14 mouse cellular contexts compared by ENCODE assay signal in the genomic region with DNA sequence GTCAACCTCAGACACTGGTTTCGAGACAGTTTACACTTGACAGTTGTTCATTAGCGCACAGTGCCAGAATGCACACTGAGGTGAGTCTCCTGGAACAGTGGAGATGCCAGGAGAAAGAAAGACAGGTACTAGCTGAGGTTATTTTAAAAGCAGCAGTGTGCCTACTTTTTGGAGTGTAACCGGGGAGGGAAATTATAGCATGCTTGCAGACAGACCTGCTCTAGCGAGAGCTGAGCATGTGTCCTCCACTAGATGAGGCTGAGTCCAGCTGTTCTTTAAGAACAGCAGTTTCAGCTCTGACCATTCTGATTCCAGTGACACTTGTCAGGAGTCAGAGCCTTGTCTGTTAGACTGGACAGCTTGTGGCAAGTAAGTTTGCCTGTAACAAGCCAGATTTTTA. TPM values are rescaled to one million over a fixed set of nuclear protein-coding genes. Genes with fewer than 3 reads are reported as not detected.
DNase-seq lines count a peak whose midpoint lies in the region; ATAC-seq and TF ChIP-seq lines count a peak whose summit lies in the region.
"Had no signal": no experiment of that assay in that cellular context is flagged by ENCODE, and none has a peak within 500 bp of the region (broad histone marks: within the 10 kb centered on the region; RNA-seq: fewer than 3 reads in every experiment).

No protein-coding gene starts in this region.

- H3K4me2 ChIP-seq in heart, embryonic 13.5 days = peak overlapping the region; percentile 80
- peak overlapping the region; percentile 77 for H3K4me2 ChIP-seq in lung, postnatal 0 days (replicated peaks; ENCODE audit: low read depth, low read length)
- peak overlapping the region; percentile 90; the same call in 1 of the 2 replicates for H3K4me2 ChIP-seq in intestine, postnatal 0 days (replicated peaks; ENCODE audit: low read depth)
- H3K4me2 ChIP-seq: liver, embryonic 13.5 days had no signal

- TF ChIP-seq CTCF in lung, postnatal 0 days (IDR thresholded peaks at IDR 0.05) = no peak
- TF ChIP-seq CTCF in intestine, postnatal 0 days (IDR thresholded peaks at IDR 0.05; ENCODE audit: low read depth) = no peak

- H3K4me1 ChIP-seq in heart, embryonic 13.5 days = peaks cover 47% of the 10 kb centered on the region
- peaks cover 12% of the 10 kb centered on the region for H3K4me1 ChIP-seq in lung, postnatal 0 days (ENCODE audit: insufficient read depth, low read depth, low read length)
- no peaks in the 10 kb centered on the region for H3K4me1 ChIP-seq in intestine, postnatal 0 days (replicated peaks; ENCODE audit: control insufficient read depth, insufficient read depth, low read length)
- H3K4me1 ChIP-seq: liver, embryonic 13.5 days had no signal

- intact Hi-C loops in heart, postnatal 14 days (cut with DNase I) = loop anchor here (2.0 to 10.0 kb wide), 2 partner anchors 23 to 283 kb away; no protein-coding TSS in a partner anchor

- no peak for DNase-seq in heart, postnatal 14 days
- DNase-seq in lung, postnatal 0 days (ENCODE audit: low spot score) = peak; percentile 7
- DNase-seq in lung, postnatal 4 days = no peak
- DNase-seq in layer of hippocampus, postnatal 14 days (ENCODE audit: low spot score in 2 of 2) = no peak
- DNase-seq: adrenal gland, adult 8-10 months; gastrocnemius, postnatal 10 days; liver, embryonic 13.5 days; midbrain, embryonic 14.5 days; right cerebral cortex, postnatal 4 days had no signal

- H3K9ac ChIP-seq in heart, embryonic 13.5 days = peak overlapping the region; percentile 97
- no peak overlapping the region for H3K9ac ChIP-seq in lung, postnatal 0 days (replicated peaks; ENCODE audit: low read depth)
- H3K9ac ChIP-seq in intestine, postnatal 0 days (ENCODE audit: low read depth, low read length) = no peak overlapping the region
- H3K9ac ChIP-seq: liver, embryonic 13.5 days; neural tube, embryonic 15.5 days had no signal

- H3K4me3 ChIP-seq in heart, embryonic 13.5 days = peak overlapping the region; percentile 86
- peak overlapping the region; percentile 24; the same call in 1 of the 2 replicates for H3K4me3 ChIP-seq in lung, postnatal 0 days (ENCODE audit: low read depth, low read length)
- peak overlapping the region; percentile 71; the same call in 1 of the 2 replicates for H3K4me3 ChIP-seq in intestine, postnatal 0 days (ENCODE audit: low read depth, low read length)
- H3K4me3 ChIP-seq: liver, embryonic 13.5 days; neural tube, embryonic 15.5 days had no signal

- peak overlapping the region; percentile 99 for H3K27ac ChIP-seq in heart, embryonic 13.5 days (replicated peaks)
- no peak overlapping the region for H3K27ac ChIP-seq in lung, postnatal 0 days (ENCODE audit: low read length)
- H3K27ac ChIP-seq in intestine, postnatal 0 days (ENCODE audit: low read depth, low read length) = no peak overlapping the region
- H3K27ac ChIP-seq: liver, embryonic 13.5 days; neural tube, embryonic 15.5 days had no signal

- no peaks in the 10 kb centered on the region for H3K27me3 ChIP-seq in heart, embryonic 13.5 days (replicated peaks)
- H3K27me3 ChIP-seq in lung, postnatal 0 days (replicated peaks; ENCODE audit: insufficient read depth, low read length) = no peaks in the 10 kb centered on the region
- H3K27me3 ChIP-seq in intestine, postnatal 0 days (replicated peaks; ENCODE audit: control insufficient read depth, insufficient read depth, low read length) = no peaks in the 10 kb centered on the region
- H3K27me3 ChIP-seq: neural tube, embryonic 15.5 days had no signal

- ATAC-seq in heart, embryonic 13.5 days (ENCODE audit: extremely low read depth, insufficient number of reproducible peaks, low FRiP score, low TSS enrichment) = no peak
- ATAC-seq in lung, postnatal 0 days = no peak
- ATAC-seq in intestine, postnatal 0 days = no peak
- ATAC-seq in cerebellum, adult (ENCODE audit: insufficient number of reproducible peaks, low FRiP score, low TSS enrichment) = no peak
- ATAC-seq: CD4-positive, CD25-positive, alpha-beta regulatory T cell, adult 4 months had no signal

- peaks cover 16% of the 10 kb centered on the region for H3K36me3 ChIP-seq in heart, embryonic 13.5 days
- H3K36me3 ChIP-seq in lung, postnatal 0 days (ENCODE audit: insufficient read depth, low read length) = no peaks in the 10 kb centered on the region
- H3K36me3 ChIP-seq in intestine, postnatal 0 days (ENCODE audit: control insufficient read depth, insufficient read depth) = no peaks in the 10 kb centered on the region
- H3K36me3 ChIP-seq: liver, embryonic 13.5 days; neural tube, embryonic 15.5 days had no signal

- H3K9me3 ChIP-seq in heart, embryonic 13.5 days = no peaks in the 10 kb centered on the region
- H3K9me3 ChIP-seq in lung, postnatal 0 days (ENCODE audit: low read length) = no peaks in the 10 kb centered on the region
- H3K9me3 ChIP-seq in intestine, postnatal 0 days (ENCODE audit: control insufficient read depth) = no peaks in the 10 kb centered on the region
- H3K9me3 ChIP-seq: liver, embryonic 13.5 days; neural tube, embryonic 15.5 days had no signal

- WGBS in heart, embryonic 13.5 days = 55% methylated on average over 4 of the region's 4 CpGs
- 69% methylated on average over 4 of the region's 4 CpGs for WGBS in lung, postnatal 0 days
- 73% methylated on average over 4 of the region's 4 CpGs for WGBS in intestine, postnatal 0 days

- TF ChIP-seq EP300 in lung, postnatal 0 days (IDR thresholded peaks at IDR 0.05) = no peak

RNA-seq across cellular contexts. Expression of gene Ccn2, which starts 2.5 kb away (rescaled TPM):
- 35.6 and 36.8 TPM in 2 replicates for polyA plus RNA-seq in heart, embryonic 13.5 days (2015; fragmentation: Nextera tagmentation; extraction: Ambion mirVana)
- 10 to 100 TPM; 61.8 to 65.7 TPM for total RNA-seq in heart, postnatal 14 days (2021)
- 54.8 and 71.1 TPM in 2 replicates for polyA plus RNA-seq in lung, postnatal 0 days (2015; fragmentation: Nextera tagmentation; extraction: Ambion mirVana)
- 7.8 and 10.2 TPM in 2 replicates for polyA plus RNA-seq in intestine, postnatal 0 days (2015; fragmentation: Nextera tagmentation; extraction: Ambion mirVana)
- 10 to 100 TPM; 11.6 to 12.1 TPM for total RNA-seq in layer of hippocampus, postnatal 14 days (2021)
- polyA plus RNA-seq: CD4-positive, CD25-positive, alpha-beta regulatory T cell, adult 4 months had no signal

Comparison
In these comparisons a context has a peak if more than half of its experiments do, and no peak if none do; other contexts are left out.
1. H3K4me3 ChIP-seq: peak in every context shown above with its lines; median percentile 86 in heart, embryonic 13.5 days; 71 in intestine, postnatal 0 days; 24 in lung, postnatal 0 days.